ENCODE assay signal across 13 mouse cellular contexts in genomic region chr1:105802941-105803340, GRCm38 (mm10). TPM values are rescaled to one million over a fixed set of nuclear protein-coding genes. Genes with fewer than 3 reads are reported as not detected.
DNase-seq lines count a peak whose midpoint lies in the region; ATAC-seq lines count a peak whose summit lies in the region.
"Had no signal": no experiment of that assay in that cellular context is flagged by ENCODE, and none has a peak within 500 bp of the region (broad histone marks: within the 10 kb centered on the region; RNA-seq: fewer than 3 reads in every experiment).

No protein-coding gene starts in this region.

- H3K9me3 ChIP-seq in heart, embryonic 13.5 days, result no peaks in the 10 kb centered on the region
- H3K9me3 ChIP-seq in forebrain, embryonic 13.5 days (replicated peaks), result no peaks in the 10 kb centered on the region
- H3K9me3 ChIP-seq: embryonic facial prominence, embryonic 13.5 days; limb, embryonic 13.5 days had no signal

- H3K9ac ChIP-seq in heart, embryonic 13.5 days, result no peak overlapping the region
- no peak overlapping the region for H3K9ac ChIP-seq in forebrain, embryonic 13.5 days
- H3K9ac ChIP-seq: embryonic facial prominence, embryonic 13.5 days; limb, embryonic 13.5 days had no signal

- 36% methylated on average over 6 of the region's 6 CpGs for WGBS in heart, embryonic 13.5 days
- WGBS in forebrain, embryonic 13.5 days, result 83% methylated on average over 6 of the region's 6 CpGs

- H3K4me1 ChIP-seq in heart, embryonic 13.5 days, result no peaks in the 10 kb centered on the region
- H3K4me1 ChIP-seq in forebrain, embryonic 13.5 days, result no peaks in the 10 kb centered on the region
- H3K4me1 ChIP-seq: embryonic facial prominence, embryonic 13.5 days; limb, embryonic 13.5 days had no signal

- no peak for ATAC-seq in heart, embryonic 13.5 days (ENCODE audit: extremely low read depth, insufficient number of reproducible peaks, low FRiP score, low TSS enrichment)
- peak; percentile 73 for ATAC-seq in megakaryocyte progenitor cell, adult 5-6 weeks (replicated peaks; ENCODE audit: poor library complexity)
- no peak for ATAC-seq in frontal cortex, adult (ENCODE audit: low TSS enrichment)
- no peak for ATAC-seq in forebrain, embryonic 13.5 days
- ATAC-seq: forebrain, embryonic 14.5 days had no signal

- H3K4me3 ChIP-seq in heart, embryonic 13.5 days, result no peak overlapping the region
- H3K4me3 ChIP-seq in forebrain, embryonic 13.5 days, result no peak overlapping the region
- H3K4me3 ChIP-seq: embryonic facial prominence, embryonic 13.5 days; limb, embryonic 13.5 days had no signal

- H3K36me3 ChIP-seq in heart, embryonic 13.5 days, result no peaks in the 10 kb centered on the region
- H3K36me3 ChIP-seq in forebrain, embryonic 13.5 days (ENCODE audit: poor library complexity, severe bottlenecking), result no peaks in the 10 kb centered on the region
- H3K36me3 ChIP-seq: embryonic facial prominence, embryonic 13.5 days; limb, embryonic 13.5 days had no signal

- H3K27ac ChIP-seq in heart, embryonic 13.5 days (replicated peaks), result no peak overlapping the region
- H3K27ac ChIP-seq in forebrain, embryonic 13.5 days, result no peak overlapping the region
- H3K27ac ChIP-seq: embryonic facial prominence, embryonic 13.5 days; limb, embryonic 13.5 days had no signal

- no peak for DNase-seq in heart, adult 8-10 months (ENCODE audit: low spot score)
- DNase-seq in B cell, adult 2 months, result peak; percentile 7 to 10
- DNase-seq in c-Kit-positive CD71-positive TER-119-positive erythroid progenitor cells, embryonic 14.5 days (ENCODE audit: low spot score), result peak; percentile 20
- no peak for DNase-seq in cerebellum, adult 9-10 months
- DNase-seq: cerebellum, adult 9-11 months; gastrocnemius, postnatal 25 days had no signal

- H3K27me3 ChIP-seq in heart, embryonic 13.5 days (replicated peaks), result no peaks in the 10 kb centered on the region
- no peaks in the 10 kb centered on the region for H3K27me3 ChIP-seq in forebrain, embryonic 13.5 days
- H3K27me3 ChIP-seq: embryonic facial prominence, embryonic 13.5 days; limb, embryonic 13.5 days had no signal

- peak overlapping the region; percentile 26; the same call in 1 of the 2 replicates for H3K4me2 ChIP-seq in heart, embryonic 13.5 days
- no peak overlapping the region for H3K4me2 ChIP-seq in forebrain, embryonic 13.5 days
- H3K4me2 ChIP-seq: embryonic facial prominence, embryonic 13.5 days; limb, embryonic 13.5 days had no signal

RNA-seq across cellular contexts. Expression of gene Tnfrsf11a, which starts 22.4 kb away (rescaled TPM):
- 0.25 and 0.60 TPM in 2 replicates for polyA plus RNA-seq in heart, embryonic 13.5 days (2015; fragmentation: Nextera tagmentation; extraction: Ambion mirVana)
- total RNA-seq in heart, adult 8-10 months (2022), result 1 to 10 TPM; 1.2 to 2.6 (median 2.1) TPM
- total RNA-seq in megakaryocyte progenitor cell, adult 5-6 weeks (2015), result 0.22 and 0.64 TPM in 2 replicates
- total RNA-seq in megakaryocyte progenitor cell, adult 5-6 weeks (2017), result 0.98 TPM in 1 of 2 replicates, not detected in the other
- 0.11 and 0.46 TPM in 2 replicates for polyA plus RNA-seq in forebrain, embryonic 13.5 days (2015; fragmentation: Nextera tagmentation; extraction: Ambion mirVana)

Comparison
In these comparisons a context has a peak if more than half of its experiments do, and no peak if none do; other contexts are left out.
1. DNase-seq: peak in B cell, adult 2 months (2 of 2) and c-Kit-positive CD71-positive TER-119-positive erythroid progenitor cells, embryonic 14.5 days (single experiment); none in heart, adult 8-10 months (single experiment) and cerebellum, adult 9-10 months (single experiment).